Mouse (Mus musculus): ENCODE data around the gene Ngf.

DNA sequence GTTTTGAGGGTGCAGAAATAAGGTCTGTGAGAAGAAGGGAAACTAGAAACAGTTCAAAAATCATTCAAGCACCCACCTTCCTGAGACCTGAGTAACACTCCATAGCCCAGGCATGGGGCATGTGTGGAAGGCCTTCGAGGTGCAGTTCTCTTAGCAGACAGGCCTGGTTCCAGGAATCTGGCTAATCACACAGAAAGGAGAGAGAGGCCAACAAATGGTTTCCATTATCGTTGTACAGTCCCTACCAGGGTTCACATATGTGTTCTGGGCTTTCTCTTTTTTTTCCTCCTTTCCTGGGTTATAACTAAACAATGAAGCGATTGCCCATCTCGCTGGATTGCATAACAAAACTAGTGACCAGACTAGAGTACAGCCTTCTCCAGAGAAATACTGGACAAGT lies 35.4 kb downstream of the Ngf start:
- TF ChIP-seq CTCF (conservative IDR thresholded peaks at IDR 0.05; ENCODE audit: low read length) (no peak), NANOG (IDR thresholded peaks at IDR 0.05; ENCODE audit: borderline replicate concordance, low read length) (no peak)

All from E14TG2a.4 (cell line).